Mouse (Mus musculus) kidney, postnatal 14 days (tissue): ENCODE measurements around the gene Sigirr.

Experiments
- DNase-seq: peaks from one replicate; pipeline ENCODE4 v3.0.0; 2022; ENCODE audit warnings: mixed read lengths

Gene Sigirr

DNA sequence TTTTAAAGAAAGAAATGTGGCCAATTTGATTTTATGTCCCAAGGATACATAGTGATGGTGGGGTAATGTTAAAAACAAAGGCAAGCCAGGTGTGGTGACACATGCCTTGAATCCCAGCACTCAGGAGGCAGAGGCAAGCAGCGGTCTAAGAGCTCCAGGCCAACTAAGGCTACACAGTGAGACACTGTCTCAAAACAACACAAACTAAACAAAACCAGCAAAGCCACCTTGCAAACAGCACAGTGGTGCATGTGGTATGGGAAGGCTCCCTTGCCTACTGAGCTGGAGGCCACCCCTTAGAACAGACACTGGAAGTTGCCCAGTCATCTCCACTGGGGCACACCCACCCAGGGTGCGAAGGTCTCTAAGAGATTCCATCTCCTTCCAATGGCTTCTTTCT is 40.4 kb downstream of the Sigirr start:
- no peak for DNase-seq

DNA sequence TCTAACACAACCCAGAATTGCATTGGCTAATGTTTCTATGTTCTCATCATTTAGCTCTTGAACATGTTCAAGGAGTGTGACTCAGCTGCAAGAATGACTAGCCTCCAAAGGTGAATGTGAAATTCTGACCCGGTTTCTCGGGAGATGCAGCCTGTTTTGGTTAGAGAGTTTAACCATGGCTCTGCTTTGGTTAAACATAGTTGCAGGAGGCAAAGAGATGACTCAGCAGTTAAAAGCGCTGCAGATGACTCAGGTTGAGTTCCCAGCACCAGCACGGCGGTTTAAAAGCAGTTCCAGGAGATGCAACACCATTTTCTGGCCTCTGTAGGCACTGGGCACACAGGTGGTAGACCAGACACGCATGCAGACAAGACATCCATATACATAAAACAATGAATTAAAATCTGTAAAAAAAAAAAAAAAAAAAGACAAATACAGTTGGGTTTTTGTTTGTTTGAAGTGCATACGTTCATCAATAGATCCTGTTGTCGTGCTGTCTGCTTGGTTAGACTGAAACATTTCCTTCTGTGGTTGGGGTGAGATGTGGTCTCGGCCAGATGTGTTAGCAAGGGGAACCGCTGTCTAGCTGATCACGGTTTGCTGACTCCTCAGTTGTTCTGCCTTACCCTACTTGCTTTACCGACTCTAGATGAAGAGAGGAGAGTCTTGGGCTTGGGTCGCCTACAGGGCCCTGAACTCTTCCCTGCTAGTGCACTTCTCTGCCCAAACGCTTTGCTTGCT is 41.6 kb downstream of the Sigirr start:
- no peak for DNase-seq

DNA sequence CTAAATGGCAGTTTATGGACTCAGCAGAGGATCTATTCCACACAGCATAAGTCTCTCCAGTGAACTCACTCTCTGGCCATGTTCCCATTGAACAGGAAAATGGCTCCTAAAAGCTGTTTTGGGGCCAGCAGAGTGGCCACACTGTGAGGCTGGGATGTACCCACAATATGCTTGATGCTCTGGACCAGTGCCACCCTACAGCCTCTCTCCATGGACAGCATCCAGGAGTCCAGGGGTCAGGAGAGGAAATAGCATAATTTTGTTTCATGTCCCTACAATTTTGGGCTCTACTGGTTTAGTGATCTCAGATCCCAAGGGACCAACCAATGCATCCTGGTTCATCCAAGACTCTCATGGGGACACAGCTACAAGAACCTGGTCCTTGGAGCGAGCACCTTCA is 42.8 kb downstream of the Sigirr start:
- no peak for DNase-seq

DNA sequence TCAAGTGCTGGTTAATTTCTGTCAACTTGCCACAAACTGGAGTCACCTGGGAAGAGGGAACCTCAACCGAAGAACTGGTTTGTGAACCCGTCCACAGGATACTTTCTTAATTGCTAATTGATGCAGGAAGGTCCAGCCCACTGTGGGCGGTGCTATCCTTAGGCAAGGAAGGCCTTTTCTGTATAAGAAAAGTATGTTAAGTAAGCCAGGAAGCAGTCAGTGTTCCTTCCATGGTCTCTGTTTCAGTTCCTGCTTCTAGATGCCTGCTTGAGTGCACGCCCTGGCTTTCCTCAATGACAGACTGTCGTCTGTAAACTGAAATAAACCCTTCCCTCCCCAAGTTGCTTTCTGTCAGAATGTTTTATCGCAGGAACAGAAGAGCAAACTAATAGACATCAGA is 43.4 kb downstream of the Sigirr start:
- no peak for DNase-seq

DNA sequence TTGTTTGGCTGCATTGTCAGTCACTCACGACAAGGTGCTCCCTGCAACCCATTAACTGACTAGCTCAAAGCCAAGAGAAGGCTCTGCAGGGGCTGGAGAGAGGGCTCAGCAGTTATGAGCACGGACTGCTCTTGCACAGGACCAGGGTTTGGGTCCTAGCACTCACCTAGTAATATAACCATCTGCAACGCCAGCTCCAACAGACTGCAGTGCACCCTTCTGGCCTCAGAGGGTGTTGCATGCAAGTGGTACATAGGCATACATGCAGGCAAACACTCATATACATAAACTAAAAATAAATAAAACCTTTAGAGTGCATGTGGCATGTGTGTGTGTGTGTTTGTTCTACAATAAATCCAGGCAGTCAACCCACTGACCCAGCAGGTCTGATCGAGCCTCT is 44.6 kb downstream of the Sigirr start:
- DNase-seq: no peak

DNA sequence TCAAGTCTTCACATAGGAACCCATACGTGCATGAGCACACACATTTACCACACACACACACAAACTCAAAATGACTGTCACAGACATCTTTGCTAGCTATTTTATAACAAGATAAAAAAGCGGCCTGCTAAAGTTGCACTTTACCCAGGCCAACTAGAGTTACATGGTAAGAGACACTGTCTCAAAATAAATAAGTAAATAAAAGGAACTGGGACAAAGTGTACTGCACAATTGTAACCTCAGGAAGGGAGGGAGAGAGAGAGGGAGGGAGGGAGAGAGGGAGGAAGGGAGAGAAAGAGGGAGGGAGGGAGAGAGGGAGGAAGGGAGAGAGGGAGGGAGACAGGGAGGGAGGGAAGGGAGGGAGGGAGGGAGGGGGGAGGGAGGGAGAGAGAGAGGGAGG is 48.0 kb downstream of the Sigirr start:
- DNase-seq: no peak

DNA sequence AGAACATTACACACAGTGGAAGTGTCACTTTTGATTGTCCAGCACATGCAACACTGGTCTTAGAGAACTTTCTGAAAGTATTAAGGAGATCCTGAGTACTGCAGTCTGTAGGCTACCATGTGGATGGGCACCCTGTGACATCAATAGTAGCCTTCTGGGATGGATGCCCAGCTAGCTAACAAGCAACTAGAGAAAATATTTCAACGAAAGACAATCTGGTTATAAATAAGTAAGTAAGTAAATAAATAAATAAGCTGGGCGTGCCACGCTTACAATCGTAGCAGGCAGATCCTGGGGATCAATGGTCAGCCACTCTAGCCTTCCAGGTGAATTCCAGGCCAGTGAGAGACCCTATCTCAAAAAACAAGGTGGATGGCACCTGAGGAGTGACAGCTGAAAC is 48.4 kb downstream of the Sigirr start:
- DNase-seq: no peak

DNA sequence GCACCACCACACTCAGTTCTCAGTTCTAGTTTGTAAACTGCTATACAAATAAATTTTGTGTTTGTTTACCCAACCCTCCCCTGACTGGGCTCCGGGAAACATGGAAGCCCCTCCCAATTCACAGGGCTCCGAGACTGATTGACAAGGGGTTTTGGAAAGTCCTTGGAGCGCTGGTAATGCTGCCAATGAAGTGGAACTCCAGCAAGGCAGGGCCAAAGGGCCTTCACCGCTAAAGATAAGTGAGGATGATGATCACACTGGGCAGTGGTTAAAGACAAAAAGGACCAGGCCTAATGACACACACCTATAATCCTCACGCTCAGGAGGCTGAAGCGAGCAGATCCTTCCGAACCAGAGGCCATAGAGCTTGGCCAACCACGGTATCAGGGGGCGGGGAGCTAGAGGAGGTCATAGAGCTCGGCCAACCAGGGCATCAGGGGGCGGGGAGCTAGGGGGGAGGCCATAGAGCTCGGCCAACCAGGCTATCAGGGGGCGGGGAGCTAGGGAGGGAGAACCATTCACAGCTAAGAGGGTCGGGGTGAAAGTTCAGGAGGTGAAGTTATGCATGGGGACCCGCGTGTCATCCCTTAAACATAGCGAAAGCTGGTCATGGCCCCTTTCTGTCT is 49.2 kb downstream of the Sigirr start:
- no peak for DNase-seq

DNA sequence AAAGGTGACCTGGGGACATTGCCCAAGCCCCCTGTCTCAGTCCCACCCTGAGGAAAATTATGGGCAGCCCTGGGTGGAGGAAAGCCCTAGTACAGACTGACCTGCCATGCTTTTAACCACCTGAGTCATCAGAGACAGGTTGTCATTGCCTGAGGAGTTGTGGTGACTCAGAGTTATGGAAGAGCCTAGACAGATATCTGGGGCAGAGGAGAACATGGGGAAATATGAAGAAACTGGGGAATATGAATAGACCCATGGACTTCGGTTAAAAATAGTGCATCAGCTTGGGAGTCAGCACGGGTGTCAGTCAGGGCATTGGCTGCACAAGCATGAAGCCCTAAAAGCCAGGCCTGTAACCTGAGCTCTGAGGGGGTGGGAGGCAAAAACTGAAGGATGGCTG is 51.0 kb downstream of the Sigirr start:
- DNase-seq: no peak

DNA sequence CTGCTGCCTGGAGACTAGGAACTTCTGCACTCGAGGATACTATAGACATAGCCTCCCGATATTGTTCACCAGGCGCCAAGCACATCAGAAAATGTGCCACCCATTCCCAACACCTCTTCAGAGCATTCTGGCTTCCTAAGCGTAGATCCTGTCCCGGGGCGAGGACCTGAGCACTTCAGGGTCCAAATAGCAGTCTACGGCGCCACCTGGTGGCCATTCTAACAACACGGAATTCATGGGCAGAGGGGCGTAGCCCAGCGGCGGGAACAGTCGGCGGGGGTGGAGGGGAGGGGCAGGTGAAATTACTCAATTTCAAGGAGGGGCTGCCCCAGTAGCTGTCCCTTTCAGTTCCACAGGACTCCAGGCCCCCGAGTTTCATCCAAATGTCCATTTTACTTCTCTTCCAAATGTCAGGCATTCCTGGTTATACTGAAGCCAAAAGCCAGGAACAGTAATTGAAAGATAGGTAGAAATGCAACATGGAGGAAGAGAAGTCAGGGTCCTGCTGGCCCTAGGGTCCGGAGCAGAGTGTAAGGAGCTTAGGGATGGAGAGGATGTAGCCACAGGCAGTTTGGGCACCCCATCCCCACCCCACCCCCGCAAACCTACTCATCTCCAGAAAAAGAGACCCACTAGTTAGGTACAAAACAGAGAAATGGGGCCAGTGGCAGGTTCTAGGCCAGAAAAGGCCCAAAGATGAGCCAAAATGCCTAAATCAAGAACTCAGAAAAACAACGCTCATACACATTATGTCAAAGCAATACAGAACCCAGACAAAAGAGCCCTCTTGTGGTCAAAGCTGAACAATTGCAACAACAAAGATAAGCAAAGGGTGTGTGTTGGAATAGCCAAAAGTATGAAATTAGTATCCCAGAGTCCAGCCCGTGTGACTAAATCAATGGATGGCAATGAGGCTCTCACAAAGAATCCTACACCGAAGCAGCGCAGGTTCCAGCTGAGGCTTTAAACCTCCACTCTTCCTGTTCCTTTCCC is 51.9 kb downstream of the Sigirr start:
- DNase-seq: peak; percentile 94

DNA sequence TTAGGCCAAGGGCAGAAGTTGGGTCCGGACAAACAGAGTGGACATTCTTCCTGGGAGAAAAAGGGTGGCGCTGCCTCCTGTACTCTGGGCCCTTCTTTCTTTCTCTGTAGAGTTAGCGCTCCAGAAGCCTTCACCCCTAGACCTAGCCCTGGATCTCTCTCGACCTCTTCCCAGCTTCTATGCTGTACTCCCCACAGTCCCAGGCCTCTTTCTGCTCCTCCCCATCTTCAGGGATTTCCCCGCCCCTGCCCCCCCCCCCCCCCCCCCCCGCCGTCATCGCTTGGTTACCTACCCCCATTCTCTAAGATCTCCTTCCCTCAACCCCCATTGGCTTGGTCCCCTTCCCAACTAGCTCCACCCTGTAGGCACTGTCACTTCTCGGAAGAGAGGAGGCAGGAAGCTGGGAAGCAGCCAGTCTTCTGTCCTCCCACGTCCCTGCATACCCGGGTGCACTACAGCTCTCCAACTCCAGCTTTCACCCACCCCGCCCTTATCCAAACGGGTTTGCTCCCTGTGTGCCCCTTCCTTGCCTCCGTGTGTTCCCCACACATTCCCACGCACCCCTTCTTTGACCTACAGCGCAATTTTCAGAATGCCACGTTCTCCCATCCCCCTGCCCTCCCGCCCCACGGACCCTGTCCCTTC is 52.7 kb downstream of the Sigirr start:
- DNase-seq: peak; percentile 86

DNA sequence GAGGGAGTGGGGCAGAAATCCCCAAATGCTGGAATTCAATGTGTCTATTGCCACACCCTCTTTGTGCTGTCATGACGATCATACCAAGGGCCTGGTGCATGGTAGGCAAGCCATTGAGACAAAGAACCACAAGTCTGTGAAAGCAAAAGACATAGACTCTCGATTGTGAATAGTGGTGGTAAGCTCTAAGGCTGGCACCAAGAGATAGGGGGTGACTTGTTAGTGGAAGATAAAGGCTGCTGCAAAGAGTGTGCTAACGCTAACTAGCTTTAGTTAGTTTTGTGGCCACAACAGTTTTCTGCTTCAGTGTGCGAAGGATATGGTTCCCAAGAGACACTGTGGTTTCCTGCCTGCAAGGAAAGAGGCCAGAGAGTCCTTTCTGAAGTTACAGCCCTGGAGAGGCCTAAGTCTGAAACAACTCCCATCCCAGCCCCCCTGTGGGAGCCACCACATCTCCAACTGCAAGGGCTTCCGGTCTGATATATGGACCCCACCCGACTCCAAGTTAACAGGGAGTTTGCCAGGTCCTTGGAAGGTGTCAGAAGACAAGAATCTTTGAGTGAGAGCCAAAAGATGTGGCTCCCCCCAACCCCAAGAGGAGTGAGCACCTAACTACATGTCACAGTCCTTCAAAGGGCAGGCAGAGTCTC is 53.3 kb downstream of the Sigirr start:
- DNase-seq: peak; percentile 61

DNA sequence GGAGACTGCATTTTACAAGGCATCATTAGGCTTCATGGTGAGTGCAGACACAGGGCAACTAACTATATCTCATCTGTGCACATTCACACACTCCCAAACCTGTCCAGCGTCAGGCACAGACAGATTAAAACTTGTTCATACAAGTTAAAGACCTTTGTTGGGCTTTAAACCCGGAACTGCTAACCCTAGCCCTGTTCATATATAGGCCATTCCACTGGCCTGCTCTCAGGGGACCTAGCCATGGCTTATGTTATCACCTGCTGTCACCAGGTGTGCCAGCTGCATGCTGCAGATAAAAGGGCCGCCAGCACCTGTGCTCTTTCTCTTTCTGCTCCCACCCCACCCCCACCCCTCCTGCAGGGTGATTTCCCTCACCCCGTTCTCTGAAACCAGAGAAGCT is 57.8 kb downstream of the Sigirr start:
- no peak for DNase-seq

DNA sequence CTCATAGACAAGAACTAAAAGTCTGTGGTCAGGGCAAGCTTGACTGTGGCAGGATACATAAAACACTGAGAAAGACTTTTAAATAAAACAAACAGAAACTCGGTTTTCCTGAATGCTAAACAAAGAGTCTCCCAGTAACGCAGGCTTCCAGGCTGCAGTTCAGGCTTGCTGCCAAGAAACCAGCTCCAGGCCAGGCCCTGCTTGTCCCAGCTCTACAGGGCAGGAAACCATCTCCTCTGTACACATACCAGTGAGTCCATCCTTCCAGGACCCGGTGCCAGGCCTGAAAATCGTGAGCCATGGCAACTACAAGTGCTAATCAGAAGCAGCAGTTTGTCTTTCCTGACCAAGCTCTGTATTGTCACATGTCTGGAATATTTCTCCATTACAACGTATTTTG is 58.7 kb downstream of the Sigirr start:
- DNase-seq: peak; percentile 89
